Mouse (Mus musculus) lung, adult 2 months (tissue): ENCODE results near the gene Rtca.

Experiments used
- CTCF ChIP-seq: fragments of 200-500 bp; IDR thresholded peaks from 2 replicates; pipeline ENCODE4 v1.5.1; 2011; ENCODE audit warnings: mild to moderate bottlenecking, low read length, control low read depth; ENCODE audit not compliant: insufficient read depth
- POLR2A ChIP-seq: fragments of 200-500 bp; IDR thresholded peaks from 2 replicates; pipeline ENCODE4 v1.6.1; 2011; ENCODE audit warnings: low read depth, mild to moderate bottlenecking, control low read depth, low read length, borderline replicate concordance; ENCODE audit errors: extremely low read depth

DNA sequence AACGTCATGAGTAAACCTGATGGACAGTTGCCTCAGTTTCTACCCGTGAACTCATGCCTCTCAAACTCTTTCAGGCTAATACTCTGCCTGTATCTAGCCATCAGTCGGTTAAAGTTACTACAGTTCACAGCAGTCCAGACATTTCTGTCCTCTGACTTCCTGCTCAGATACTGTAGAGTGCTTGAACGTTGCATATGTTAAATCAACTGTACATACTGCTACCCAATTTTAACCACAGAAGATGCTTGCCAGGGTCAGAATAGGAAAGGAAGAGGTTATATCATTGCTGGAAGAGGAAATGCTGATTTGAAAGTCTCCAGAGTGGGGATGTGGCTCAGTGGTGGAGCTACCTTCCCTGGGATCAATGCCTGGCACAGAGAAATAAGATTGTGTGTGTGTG lies 24.7 kb downstream of the Rtca start:
- no peak for TF ChIP-seq CTCF
- TF ChIP-seq POLR2A = no peak
